In genomic region chr16:10737571-10737970, GRCm38 (mm10) we compare ENCODE assay signal across 10 mouse cellular contexts. TPM values are rescaled to one million over a fixed set of nuclear protein-coding genes. Genes with fewer than 3 reads are reported as not detected.
DNase-seq lines count a peak whose midpoint lies in the region; ATAC-seq and TF ChIP-seq lines count a peak whose summit lies in the region.
"Had no signal": no experiment of that assay in that cellular context is flagged by ENCODE, and none has a peak within 500 bp of the region (broad histone marks: within the 10 kb centered on the region; RNA-seq: fewer than 3 reads in every experiment).

No protein-coding gene starts in this region.

- peak overlapping the region; percentile 62 for H3K27ac ChIP-seq in liver, postnatal 0 days (ENCODE audit: low read depth)

- peak; percentile 59 for DNase-seq in adrenal gland, postnatal 14 days
- no peak for DNase-seq in adrenal gland, postnatal 4 days (ENCODE audit: low spot score in 2 of 2)
- DNase-seq in kidney, adult 18-20 months: peak; percentile 38
- DNase-seq in liver, postnatal 0 days: no peak
- DNase-seq in frontal cortex, postnatal 36 days (ENCODE audit: low spot score in 2 of 2): no peak
- DNase-seq in layer of hippocampus, postnatal 25 days (ENCODE audit: extremely low spot score in 1 of 2, low spot score in 1 of 2): no peak
- no peak for DNase-seq in left cerebral cortex, adult 8-10 months (ENCODE audit: low spot score in 2 of 2)
- DNase-seq: B cell, adult 2 months had no signal

- H3K36me3 ChIP-seq in liver, postnatal 0 days (replicated peaks; ENCODE audit: insufficient read depth, low read length): no peaks in the 10 kb centered on the region

- no peak overlapping the region for H3K4me3 ChIP-seq in liver, postnatal 0 days (ENCODE audit: low read depth, low read length)

- TF ChIP-seq EP300 in liver, postnatal 0 days (IDR thresholded peaks at IDR 0.05; ENCODE audit: low read depth): peak; percentile 68

- no peak overlapping the region for H3K9ac ChIP-seq in liver, postnatal 0 days (replicated peaks)

- peak; percentile 17; the same call in 1 of the 2 replicates for ATAC-seq in granulocyte monocyte progenitor cell, adult 5-6 weeks (replicated peaks; ENCODE audit: poor library complexity, severe bottlenecking)
- peak; percentile 42; the same call in 1 of the 2 replicates for ATAC-seq in liver, postnatal 0 days

- 43% methylated on average over 2 of the region's 2 CpGs for WGBS in liver, postnatal 0 days (ENCODE audit: insufficient replicate concordance)

- H3K4me1 ChIP-seq in liver, postnatal 0 days (ENCODE audit: insufficient read depth): peaks cover 12% of the 10 kb centered on the region

- no peaks in the 10 kb centered on the region for H3K9me3 ChIP-seq in liver, postnatal 0 days (ENCODE audit: low read length)

- no peak overlapping the region for H3K4me2 ChIP-seq in liver, postnatal 0 days (ENCODE audit: low read depth, low read length)

- H3K27me3 ChIP-seq in liver, postnatal 0 days (ENCODE audit: insufficient read depth, low read length): no peaks in the 10 kb centered on the region

- no peak for TF ChIP-seq CTCF in liver, postnatal 0 days (IDR thresholded peaks at IDR 0.05; ENCODE audit: low read depth)

RNA-seq across cellular contexts. Expression of gene Socs1, which starts 47.8 kb away (rescaled TPM):
- 2.4 and 3.7 TPM in 2 replicates for total RNA-seq in adrenal gland, postnatal 14 days (2021)
- total RNA-seq in adrenal gland, postnatal 4 days (2021): 1 to 10 TPM; 6.4 to 7.0 TPM
- total RNA-seq in granulocyte monocyte progenitor cell, adult 5-6 weeks (2014; fragmentation: Nextera tagmentation): 0.41 TPM in 1 of 2 replicates, not detected in the other
- total RNA-seq in granulocyte monocyte progenitor cell, adult 5-6 weeks (2017): 1.2 TPM in 2 replicates
- 1.6 TPM in 2 replicates for polyA plus RNA-seq in liver, postnatal 0 days (2015; fragmentation: Nextera tagmentation; extraction: Ambion mirVana)
- total RNA-seq in layer of hippocampus, postnatal 25 days (2021): under 1 TPM; 0.71 to 0.77 TPM
- under 1 TPM; 0.49 to 0.98 (median 0.69) TPM for total RNA-seq in left cerebral cortex, adult 8-10 months (2022)

RNA-seq across cellular contexts. Expression of gene Tnp2, which starts 50.9 kb away (rescaled TPM):
- total RNA-seq in adrenal gland, postnatal 14 days (2021): not detected in 2 replicates
- total RNA-seq in adrenal gland, postnatal 4 days (2021): not detected
- not detected in 2 replicates for total RNA-seq in granulocyte monocyte progenitor cell, adult 5-6 weeks (2014; fragmentation: Nextera tagmentation)
- total RNA-seq in granulocyte monocyte progenitor cell, adult 5-6 weeks (2017): not detected in 2 replicates
- not detected in 2 replicates for polyA plus RNA-seq in liver, postnatal 0 days (2015; fragmentation: Nextera tagmentation; extraction: Ambion mirVana)
- total RNA-seq in layer of hippocampus, postnatal 25 days (2021): not detected
- not detected for total RNA-seq in left cerebral cortex, adult 8-10 months (2022)
- total RNA-seq: layer of hippocampus, adult 18-20 months had no signal

RNA-seq across cellular contexts. Expression of gene Prm3, which starts 53.1 kb away (rescaled TPM):
- not detected in 2 replicates for total RNA-seq in adrenal gland, postnatal 14 days (2021)
- not detected for total RNA-seq in adrenal gland, postnatal 4 days (2021)
- total RNA-seq in granulocyte monocyte progenitor cell, adult 5-6 weeks (2014; fragmentation: Nextera tagmentation): not detected in 2 replicates
- total RNA-seq in granulocyte monocyte progenitor cell, adult 5-6 weeks (2017): not detected in 2 replicates
- polyA plus RNA-seq in liver, postnatal 0 days (2015; fragmentation: Nextera tagmentation; extraction: Ambion mirVana): not detected in 2 replicates
- total RNA-seq in layer of hippocampus, postnatal 25 days (2021): not detected
- total RNA-seq in left cerebral cortex, adult 8-10 months (2022): not detected
- total RNA-seq: layer of hippocampus, adult 18-20 months had no signal

RNA-seq across cellular contexts. Expression of gene Prm2, which starts 58.4 kb away (rescaled TPM):
- not detected in 2 replicates for total RNA-seq in adrenal gland, postnatal 14 days (2021)
- not detected for total RNA-seq in adrenal gland, postnatal 4 days (2021)
- not detected in 2 replicates for total RNA-seq in granulocyte monocyte progenitor cell, adult 5-6 weeks (2014; fragmentation: Nextera tagmentation)
- not detected in 2 replicates for total RNA-seq in granulocyte monocyte progenitor cell, adult 5-6 weeks (2017)
- polyA plus RNA-seq in liver, postnatal 0 days (2015; fragmentation: Nextera tagmentation; extraction: Ambion mirVana): not detected in 2 replicates
- total RNA-seq in layer of hippocampus, postnatal 25 days (2021): not detected
- total RNA-seq in left cerebral cortex, adult 8-10 months (2022): not detected
- total RNA-seq: layer of hippocampus, adult 18-20 months had no signal

Comparison
In these comparisons a context has a peak if more than half of its experiments do, and no peak if none do; other contexts are left out.
1. DNase-seq: peak in adrenal gland, postnatal 14 days (single experiment) and kidney, adult 18-20 months (single experiment); none in adrenal gland, postnatal 4 days (0 of 2), liver, postnatal 0 days (single experiment), frontal cortex, postnatal 36 days (0 of 2), layer of hippocampus, postnatal 25 days (0 of 2) and left cerebral cortex, adult 8-10 months (0 of 2).